Mouse (Mus musculus) embryonic fibroblast, embryonic 13.5 days (primary cell): ENCODE measurements at regions not wholly inside any gene's neighbourhood (a gene's known extent, or its start where the extent isn't known, plus 50 kb on each side); places are given as distances from the start of the nearest gene placed in this dataset.

ENCODE experiments used
- CTCF ChIP-seq: IDR thresholded peaks from 2 replicates; pipeline ENCODE4 v1.5.1; 2011; ENCODE audit warnings: mild to moderate bottlenecking, control low read depth, low read length, moderate library complexity, borderline replicate concordance; ENCODE audit not compliant: insufficient read depth
- POLR2A ChIP-seq: IDR thresholded peaks from 2 replicates; pipeline ENCODE4 v1.6.1; 2011; ENCODE audit warnings: low read depth, mild to moderate bottlenecking, control low read depth, low read length, moderate library complexity

- TF ChIP-seq POLR2A (no peak), CTCF (no peak)
Observed at GRCm38 (mm10) chr16:22723333-22723732, 66.3 kb upstream of the Dgkg start.
